Mouse (Mus musculus) sigmoid colon, adult 10 weeks (tissue): ENCODE measurements around the gene N4bp2l2. TPM values are rescaled to one million over a fixed set of nuclear protein-coding genes. Genes with fewer than 3 reads are reported as not detected.

Experiments
- polyA plus RNA-seq: library from polyadenylated mRNA; stranded (reverse); fragments of 350-450 nt; fragmentation: Illumina TruSeq; extraction: RNeasy Lipid Tissue Mini Kit (QIAGEN cat#74804); gene quantifications from one replicate; pipeline ENCODE4 v1.2.3, GENCODE M21; 2014; ENCODE audit warnings: low read depth, low replicate concordance

Gene N4bp2l2
- polyA plus RNA-seq = 116 TPM

GRCm38 (mm10) chr5:150666133-150666739, at the start of gene N4bp2l2:
Gene N4bp2l2 (minus strand): TSS chr5:150666183.

GRCm38 (mm10) chr5:150673153-150673835, 7.3 kb upstream of the N4bp2l2 start, which contains the start of gene Pds5b:
Gene Pds5b (plus strand): TSS chr5:150673739.

GRCm38 (mm10) chr5:150597088-150597487, 68.9 kb downstream of the N4bp2l2 start, which contains the start of gene N4bp2l1:
Gene N4bp2l1 (minus strand): TSS chr5:150597188.

Other genes with a start within 250 kb of the N4bp2l2 start
- not detected for gene Zar1l, start 148.0 kb downstream of the N4bp2l2 start, polyA plus RNA-seq
- 2.8 TPM for gene Brca2, start 143.6 kb downstream of the N4bp2l2 start, polyA plus RNA-seq
- 16.1 TPM for gene N4bp2l1, start 69.0 kb downstream of the N4bp2l2 start, polyA plus RNA-seq
- gene Pds5b, start 7.6 kb upstream of the N4bp2l2 start, polyA plus RNA-seq = 40.6 TPM